Mouse (Mus musculus) hindbrain, embryonic 13.5 days (tissue): Measurements from ENCODE around the gene Abhd16b. TPM values are rescaled to one million over a fixed set of nuclear protein-coding genes. Genes with fewer than 3 reads are reported as not detected.
"Not testable (repeated sequence)": the region's sequence is repeated elsewhere in the genome, so short reads cannot be mapped to it uniquely, and the experiment has no call there.

ENCODE experiments used
- ATAC-seq: fragments of 200-750 bp; cut with Nextera tagmentation; 2 replicates; pipeline ENCODE4 v1.8.0; 2017; ENCODE audit warnings: moderate TSS enrichment; ENCODE audit not compliant: low FRiP score
- H3K27ac ChIP-seq: fragments of 300-500 bp; sonication (generic); 2 replicates; pipeline ENCODE4 v1.5.1; 2015; ENCODE audit warnings: inconsistent platforms, mild to moderate bottlenecking, moderate library complexity
- H3K27me3 ChIP-seq: fragments of 300-500 bp; sonication (generic); 2 replicates; pipeline ENCODE4 v1.6.1; 2015; ENCODE audit warnings: mild to moderate bottlenecking, inconsistent platforms
- H3K36me3 ChIP-seq: fragments of 300-500 bp; sonication (generic); 2 replicates; pipeline ENCODE4 v1.6.1; 2015; ENCODE audit warnings: mild to moderate bottlenecking, inconsistent platforms
- H3K4me1 ChIP-seq: fragments of 300-500 bp; sonication (generic); replicated peaks from 2 replicates; pipeline ENCODE4 v1.6.1; 2015; ENCODE audit warnings: inconsistent platforms
- H3K4me2 ChIP-seq: fragments of 300-500 bp; sonication (generic); 2 replicates; pipeline ENCODE4 v1.6.1; 2015; ENCODE audit warnings: inconsistent platforms, mild to moderate bottlenecking, moderate library complexity
- H3K4me3 ChIP-seq: fragments of 300-500 bp; sonication (generic); 2 replicates; pipeline ENCODE4 v1.5.1; 2015; ENCODE audit warnings: mild to moderate bottlenecking, inconsistent platforms
- H3K9ac ChIP-seq: fragments of 300-500 bp; sonication (generic); 2 replicates; pipeline ENCODE4 v1.6.1; 2015; ENCODE audit warnings: mild to moderate bottlenecking, inconsistent platforms
- H3K9me3 ChIP-seq: fragments of 300-500 bp; sonication (generic); 2 replicates; pipeline ENCODE4 v1.6.1; 2016; ENCODE audit warnings: inconsistent platforms
- WGBS: fragments of 180-500 bp; shearing (Covaris S2); methylation state at CpG from one replicate; pipeline ENCODE4 v1.1.7; 2015; 5-methylcytosine and 5-hydroxymethylcytosine counted together
- polyA plus RNA-seq: library from polyadenylated mRNA; unstranded; fragments of >200 nt; fragmentation: Nextera tagmentation; extraction: Ambion mirVana; gene quantifications from 2 replicates; pipeline ENCODE4 v1.2.1, GENCODE M21; 2015

The Abhd16b gene
- polyA plus RNA-seq, 1 experiment from 2014 or later = not detected

DNA sequence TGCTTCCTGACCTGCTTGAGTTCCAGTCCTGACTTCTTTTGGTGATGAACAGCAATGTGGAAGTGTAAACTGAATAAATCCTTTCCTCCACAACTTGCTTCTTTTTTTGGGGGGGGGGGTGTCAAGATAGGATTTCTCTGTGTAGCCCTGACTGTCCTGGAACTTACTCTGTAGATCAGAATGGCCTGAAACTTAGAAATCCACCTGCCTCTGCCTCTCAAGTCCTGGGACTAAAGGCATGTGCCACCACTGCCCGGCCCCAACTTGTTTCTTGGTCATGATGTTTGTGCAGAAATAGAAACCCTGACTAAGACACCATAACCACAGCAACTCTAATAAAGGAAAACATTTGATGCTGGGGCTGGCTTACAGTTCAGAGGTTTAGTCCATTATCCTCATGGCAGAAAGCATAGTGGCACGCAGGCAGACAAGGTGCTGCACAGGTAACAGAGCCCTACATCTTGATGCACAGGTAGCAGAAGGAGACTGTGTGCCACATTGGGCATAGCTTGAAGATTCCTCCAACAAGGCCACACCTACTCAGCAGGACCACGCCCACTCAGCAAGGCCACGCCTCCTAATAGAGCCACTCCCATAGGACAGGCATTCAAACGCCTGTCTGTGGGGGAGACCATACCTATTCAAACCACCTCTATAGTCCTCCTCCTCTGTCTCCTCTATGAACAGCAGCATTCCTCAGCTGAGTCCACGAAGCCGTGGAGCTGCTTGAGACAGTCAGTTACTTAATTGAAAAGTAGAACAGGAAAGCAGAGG, 1.4 kb upstream of the Abhd16b start:
- Histone ChIP-seq H3K36me3 (no peaks in the 10 kb centered on the region), H3K9ac (no peak overlapping the region), H3K27ac (no peak overlapping the region), H3K4me2 (no peak overlapping the region), H3K4me3 (no peak overlapping the region), H3K4me1 (peaks cover 11% of the 10 kb centered on the region), H3K9me3 (no peaks in the 10 kb centered on the region), H3K27me3 (no peaks in the 10 kb centered on the region)
- ATAC-seq = no peak
- WGBS = 26% methylated on average over 7 of the region's 7 CpGs

GRCm38 (mm10) chr2:181492206-181492605, 800 bp upstream of the Abhd16b start:
- 37% methylated on average over 3 of the region's 3 CpGs for WGBS
- Histone ChIP-seq H3K36me3 (no peaks in the 10 kb centered on the region), H3K27ac (no peak overlapping the region), H3K4me1 (peaks cover 11% of the 10 kb centered on the region), H3K27me3 (no peaks in the 10 kb centered on the region), H3K9me3 (no peaks in the 10 kb centered on the region), H3K4me3 (no peak overlapping the region), H3K4me2 (no peak overlapping the region), H3K9ac (no peak overlapping the region)
- ATAC-seq = no peak

- no peak overlapping the region for H3K27ac ChIP-seq
- no peaks in the 10 kb centered on the region for H3K27me3 ChIP-seq
- H3K4me1 ChIP-seq = peaks cover 20% of the 10 kb centered on the region
- WGBS = 73% methylated on average over 26 of the region's 26 CpGs
- no peak overlapping the region for H3K4me2 ChIP-seq
- no peak for ATAC-seq
- peaks cover 3% of the 10 kb centered on the region; the same call in 1 of the 2 replicates for H3K36me3 ChIP-seq
- no peak overlapping the region for H3K4me3 ChIP-seq
- H3K9ac ChIP-seq = no peak overlapping the region
- H3K9me3 ChIP-seq = no peaks in the 10 kb centered on the region
Measured at GRCm38 (mm10) chr2:181494266-181494945, 1.4 kb downstream of the Abhd16b start.

DNA sequence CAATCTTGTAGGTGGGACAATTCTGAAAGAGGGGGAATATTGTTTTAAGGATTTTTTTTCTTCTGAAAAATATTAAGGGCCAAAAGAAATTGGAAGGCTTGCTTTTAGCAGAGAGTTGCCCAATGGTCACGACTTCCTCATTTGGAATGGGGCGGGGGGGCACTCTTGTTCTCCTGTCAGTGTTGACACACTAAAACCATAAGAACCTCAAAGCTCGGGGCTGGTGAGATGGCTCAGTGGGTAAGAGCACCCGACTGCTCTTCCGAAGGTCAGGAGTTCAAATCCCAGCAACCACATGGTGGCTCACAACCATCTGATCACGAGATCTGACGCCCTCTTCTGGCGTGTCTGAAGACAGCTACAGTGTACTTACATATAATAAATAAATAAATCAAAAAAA, 2.8 kb downstream of the Abhd16b start:
- peak overlapping the region; percentile 99 for H3K4me2 ChIP-seq
- ATAC-seq, H3K27me3 ChIP-seq, H3K27ac ChIP-seq, H3K9me3 ChIP-seq, H3K9ac ChIP-seq: not testable (repeated sequence)
- WGBS = 59% methylated on average over 8 of the region's 8 CpGs
- H3K4me3 ChIP-seq = peak overlapping the region; percentile 91; the same call in 1 of the 2 replicates
- peaks cover 20% of the 10 kb centered on the region for H3K4me1 ChIP-seq
- peaks cover 15% of the 10 kb centered on the region for H3K36me3 ChIP-seq

- Histone ChIP-seq H3K27ac (peak overlapping the region; percentile 78), H3K4me3 (peak overlapping the region; percentile 91), H3K27me3 (no peaks in the 10 kb centered on the region), H3K36me3 (peaks cover 20% of the 10 kb centered on the region), H3K9me3 (no peaks in the 10 kb centered on the region), H3K9ac (peak overlapping the region; percentile 74), H3K4me1 (peaks cover 20% of the 10 kb centered on the region), H3K4me2 (peak overlapping the region; percentile 99)
- WGBS = 15% methylated on average over 8 of the region's 8 CpGs
- peak; percentile 65 for ATAC-seq
Measured at GRCm38 (mm10) chr2:181496281-181496680, 3.3 kb downstream of the Abhd16b start.

GRCm38 (mm10) chr2:181496831-181497547, 4.0 kb downstream of the Abhd16b start, which contains the start of gene Tpd52l2:
TSS of gene Tpd52l2 (plus strand) at chr2:181497142.
- under 1% methylated on average over 46 of the region's 46 CpGs for WGBS
- Histone ChIP-seq H3K36me3 (peaks cover 27% of the 10 kb centered on the region), H3K4me2 (peak within 1 kb of the TSS; percentile 99), H3K9me3 (no peaks in the 10 kb centered on the region), H3K27ac (peak within 1 kb of the TSS; percentile 90), H3K9ac (peak within 1 kb of the TSS; percentile 95), H3K4me3 (peak within 1 kb of the TSS; percentile 91), H3K27me3 (no peaks in the 10 kb centered on the region), H3K4me1 (peaks cover 20% of the 10 kb centered on the region)
- peak; percentile 97 for ATAC-seq

DNA sequence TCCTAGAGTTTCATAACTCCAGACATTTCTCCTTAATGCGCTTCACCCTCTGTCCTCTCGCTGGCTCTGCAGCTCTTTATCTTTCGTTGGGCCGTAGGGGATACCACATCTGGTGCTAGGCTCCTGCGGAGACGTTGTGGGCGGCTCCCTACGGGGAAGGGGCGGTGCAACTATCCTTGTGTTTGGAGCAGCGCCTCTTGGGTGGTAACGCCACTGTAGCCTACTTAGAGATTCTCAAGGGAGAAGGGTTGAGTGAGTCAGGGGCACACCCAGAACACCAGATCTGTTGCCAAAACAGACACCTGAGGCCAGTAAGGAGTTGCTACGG, 4.5 kb downstream of the Abhd16b start:
- peak; percentile 38 for ATAC-seq
- Histone ChIP-seq H3K27me3 (no peaks in the 10 kb centered on the region), H3K27ac (peak overlapping the region; percentile 90), H3K9ac (peak overlapping the region; percentile 95), H3K4me3 (peak overlapping the region; percentile 91), H3K4me2 (peak overlapping the region; percentile 99), H3K4me1 (peaks cover 20% of the 10 kb centered on the region), H3K36me3 (peaks cover 32% of the 10 kb centered on the region), H3K9me3 (no peaks in the 10 kb centered on the region)
- WGBS = 0% methylated on average over 12 of the region's 12 CpGs

- no peak for ATAC-seq
- Histone ChIP-seq H3K36me3 (peaks cover 43% of the 10 kb centered on the region), H3K4me2 (peak overlapping the region; percentile 99; the same call in 1 of the 2 replicates), H3K9me3 (no peaks in the 10 kb centered on the region), H3K27me3 (no peaks in the 10 kb centered on the region), H3K9ac (no peak overlapping the region), H3K4me3 (0 out of 2 replicates have a peak overlapping the region, but pooled peaks have one; percentile 91), H3K4me1 (peaks cover 20% of the 10 kb centered on the region), H3K27ac (no peak overlapping the region)
- 74% methylated on average over 4 of the region's 4 CpGs for WGBS
Measured at GRCm38 (mm10) chr2:181498644-181499043, 5.6 kb downstream of the Abhd16b start.

- no peak for ATAC-seq
- no peaks in the 10 kb centered on the region for H3K27me3 ChIP-seq
Measured at GRCm38 (mm10) chr2:181509191-181509590, 16.2 kb downstream of the Abhd16b start.

GRCm38 (mm10) chr2:181511231-181511630, 18.2 kb downstream of the Abhd16b start:
- ATAC-seq = no peak
- Histone ChIP-seq H3K4me1 (no peaks in the 10 kb centered on the region), H3K27me3 (no peaks in the 10 kb centered on the region), H3K27ac (no peak overlapping the region), H3K4me3 (no peak overlapping the region), H3K9ac (no peak overlapping the region), H3K4me2 (no peak overlapping the region), H3K9me3 (no peaks in the 10 kb centered on the region), H3K36me3 (peaks cover 94% of the 10 kb centered on the region)
- 98% methylated on average over 8 of the region's 8 CpGs for WGBS

More at GRCm38 (mm10) chr2:181509191-181509590, 16.2 kb downstream of the Abhd16b start:
- H3K4me3 ChIP-seq = no peak overlapping the region
- H3K9ac ChIP-seq = no peak overlapping the region
- peaks cover 95% of the 10 kb centered on the region for H3K36me3 ChIP-seq
- WGBS = 89% methylated on average over 2 of the region's 2 CpGs
- H3K27ac ChIP-seq = no peak overlapping the region
- no peaks in the 10 kb centered on the region for H3K4me1 ChIP-seq
- H3K4me2 ChIP-seq = no peak overlapping the region
- H3K9me3 ChIP-seq = no peaks in the 10 kb centered on the region

- peak overlapping the region; percentile 88 for H3K9ac ChIP-seq
- peak overlapping the region; percentile 70 for H3K4me3 ChIP-seq
- no peak for ATAC-seq
- WGBS = 81% methylated on average over 3 of the region's 3 CpGs
- no peaks in the 10 kb centered on the region for H3K9me3 ChIP-seq
- H3K27ac ChIP-seq = peak overlapping the region; percentile 98
- no peaks in the 10 kb centered on the region for H3K27me3 ChIP-seq
- H3K4me2 ChIP-seq = peak overlapping the region; percentile 81
- H3K4me1 ChIP-seq = peaks cover 39% of the 10 kb centered on the region
- peaks cover 34% of the 10 kb centered on the region for H3K36me3 ChIP-seq
Measured at GRCm38 (mm10) chr2:181519201-181519600, 26.2 kb downstream of the Abhd16b start.
